Mouse (Mus musculus) A20 (cell line): ENCODE measurements around the gene Hoxb1.

Source experiments
- DNase-seq: peaks from one replicate; pipeline ENCODE4 v3.0.0-alpha.2; 2011; ENCODE audit warnings: low read depth, low spot score

Hoxb1 gene

GRCm38 (mm10) chr11:96333241-96334001, 32.1 kb upstream of the Hoxb1 start:
- no peak for DNase-seq

- DNase-seq, result no peak
Measured at GRCm38 (mm10) chr11:96334002-96334364, 31.6 kb upstream of the Hoxb1 start.

GRCm38 (mm10) chr11:96334998-96335397, 30.6 kb upstream of the Hoxb1 start:
- no peak for DNase-seq

GRCm38 (mm10) chr11:96336597-96336996, 29.0 kb upstream of the Hoxb1 start:
- no peak for DNase-seq

- no peak for DNase-seq
Measured at GRCm38 (mm10) chr11:96337026-96337425, 28.5 kb upstream of the Hoxb1 start.

GRCm38 (mm10) chr11:96338957-96339855, 26.3 kb upstream of the Hoxb1 start:
- DNase-seq, result no peak

GRCm38 (mm10) chr11:96340698-96341365, 24.7 kb upstream of the Hoxb1 start:
- no peak for DNase-seq

- DNase-seq, result no peak
Measured at GRCm38 (mm10) chr11:96341701-96342575, 23.6 kb upstream of the Hoxb1 start.

GRCm38 (mm10) chr11:96342576-96342930, 23.0 kb upstream of the Hoxb1 start:
- DNase-seq, result no peak

- no peak for DNase-seq
Measured at GRCm38 (mm10) chr11:96343206-96343745, 22.3 kb upstream of the Hoxb1 start.

- DNase-seq, result peak; percentile 91
Measured at GRCm38 (mm10) chr11:96344061-96344877, 21.3 kb upstream of the Hoxb1 start.

- DNase-seq, result no peak
Measured at GRCm38 (mm10) chr11:96344878-96345159, 20.7 kb upstream of the Hoxb1 start.

GRCm38 (mm10) chr11:96345220-96345892, 20.2 kb upstream of the Hoxb1 start:
- DNase-seq, result no peak

- DNase-seq, result no peak
Measured at GRCm38 (mm10) chr11:96345893-96346806, 19.4 kb upstream of the Hoxb1 start.

GRCm38 (mm10) chr11:96346916-96347520, 18.5 kb upstream of the Hoxb1 start:
- no peak for DNase-seq

- DNase-seq, result no peak
Measured at GRCm38 (mm10) chr11:96347717-96348116, 17.8 kb upstream of the Hoxb1 start.

- no peak for DNase-seq
Measured at GRCm38 (mm10) chr11:96348141-96348928, 17.2 kb upstream of the Hoxb1 start.

- no peak for DNase-seq
Measured at GRCm38 (mm10) chr11:96348988-96349387, 16.6 kb upstream of the Hoxb1 start.
